Mouse (Mus musculus): ENCODE data around the gene Vrk1. TPM values are rescaled to one million over a fixed set of nuclear protein-coding genes. Genes with fewer than 3 reads are reported as not detected.

Gene Vrk1
- total RNA-seq, 2 experiments from 2014 or later: 7.5 to 8.6 TPM

DNA sequence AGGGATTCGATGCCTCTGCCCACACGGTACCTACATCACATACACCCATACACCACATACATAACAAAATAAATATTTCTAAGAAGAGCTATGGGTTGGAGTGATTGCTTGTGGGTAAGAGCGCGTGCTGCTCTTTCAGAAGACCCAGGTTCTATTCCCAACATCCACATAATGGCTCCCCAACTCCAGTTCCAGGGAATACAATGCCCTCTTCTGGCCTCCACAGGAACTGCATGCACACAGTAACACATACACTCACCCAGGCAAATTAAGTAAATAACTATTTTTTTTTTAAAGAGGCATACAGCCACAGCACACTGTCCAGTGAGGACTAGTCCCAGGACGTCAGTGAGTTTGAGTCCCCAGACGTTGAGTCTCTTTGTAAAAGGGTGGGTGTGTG is 92.0 kb downstream of the Vrk1 start:
- intact Hi-C loops (cut with DNase I): no loop called here
- no peak for DNase-seq (ENCODE audit: low spot score)

DNA sequence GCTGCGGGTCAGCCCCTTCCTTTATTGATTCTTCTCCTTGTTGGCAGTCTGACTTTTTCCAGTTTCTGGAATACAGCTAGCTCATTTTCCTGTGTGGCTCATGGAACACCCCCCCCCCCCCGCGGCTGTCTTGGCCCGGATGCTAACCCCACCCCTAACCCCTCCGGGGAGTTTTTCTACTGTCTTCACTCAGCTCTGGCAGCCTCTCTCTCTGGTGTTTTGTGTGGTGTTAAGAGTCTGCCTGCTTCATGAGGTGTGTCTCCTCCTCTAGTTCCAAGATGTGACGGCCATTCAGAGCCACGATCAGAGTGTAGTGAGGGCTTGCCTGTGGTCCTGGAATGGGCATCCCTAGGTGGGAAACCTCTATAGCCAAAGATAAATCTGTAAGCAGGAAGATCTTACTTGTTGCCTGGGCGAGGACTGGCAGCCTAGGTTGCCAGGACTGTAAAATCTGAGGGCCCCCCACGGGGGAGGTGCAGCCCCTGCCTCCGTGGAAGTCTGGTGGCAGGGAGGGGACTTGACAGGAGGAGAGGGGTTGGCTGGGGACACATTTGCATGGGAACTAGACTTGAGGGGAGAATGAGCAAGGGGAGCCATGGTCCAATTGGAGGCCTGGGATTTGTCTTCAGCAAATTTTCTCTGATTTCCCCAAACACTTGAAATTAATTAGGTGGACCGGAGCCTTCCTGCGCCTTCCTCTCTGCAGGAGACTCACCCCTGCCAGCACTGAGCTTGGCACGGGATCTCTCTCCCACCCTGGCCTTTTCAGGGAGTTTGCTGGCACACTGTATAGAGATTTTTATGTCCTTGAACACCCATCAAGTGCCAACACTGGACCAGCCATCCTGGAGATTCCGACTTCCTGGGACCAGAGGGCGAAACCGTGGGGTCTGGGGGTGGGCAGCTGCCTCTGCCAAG is 93.0 kb downstream of the Vrk1 start:
- intact Hi-C loops (cut with DNase I): no loop called here
- DNase-seq (ENCODE audit: low spot score): no peak

DNA sequence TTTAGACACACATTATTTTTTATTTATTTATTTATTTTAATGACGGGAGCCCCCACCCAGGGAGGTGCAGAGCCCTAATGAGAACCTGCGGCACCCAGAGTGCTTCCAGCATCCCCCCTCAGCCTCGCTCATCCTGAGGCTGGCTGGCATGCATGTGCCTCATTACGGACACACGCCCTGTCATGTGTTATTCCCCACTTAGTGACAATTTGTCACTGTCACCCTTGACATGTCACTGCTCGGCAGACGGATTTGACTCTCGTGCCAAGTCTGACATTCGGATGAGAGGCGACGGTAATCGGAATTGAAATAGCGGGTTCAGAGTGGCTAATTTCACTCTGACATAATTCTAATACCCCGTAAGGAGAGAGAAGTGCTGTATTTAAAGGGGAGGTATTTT is 97.2 kb downstream of the Vrk1 start:
- DNase-seq (ENCODE audit: low spot score): no peak
- intact Hi-C loops (cut with DNase I): no loop called here

DNA sequence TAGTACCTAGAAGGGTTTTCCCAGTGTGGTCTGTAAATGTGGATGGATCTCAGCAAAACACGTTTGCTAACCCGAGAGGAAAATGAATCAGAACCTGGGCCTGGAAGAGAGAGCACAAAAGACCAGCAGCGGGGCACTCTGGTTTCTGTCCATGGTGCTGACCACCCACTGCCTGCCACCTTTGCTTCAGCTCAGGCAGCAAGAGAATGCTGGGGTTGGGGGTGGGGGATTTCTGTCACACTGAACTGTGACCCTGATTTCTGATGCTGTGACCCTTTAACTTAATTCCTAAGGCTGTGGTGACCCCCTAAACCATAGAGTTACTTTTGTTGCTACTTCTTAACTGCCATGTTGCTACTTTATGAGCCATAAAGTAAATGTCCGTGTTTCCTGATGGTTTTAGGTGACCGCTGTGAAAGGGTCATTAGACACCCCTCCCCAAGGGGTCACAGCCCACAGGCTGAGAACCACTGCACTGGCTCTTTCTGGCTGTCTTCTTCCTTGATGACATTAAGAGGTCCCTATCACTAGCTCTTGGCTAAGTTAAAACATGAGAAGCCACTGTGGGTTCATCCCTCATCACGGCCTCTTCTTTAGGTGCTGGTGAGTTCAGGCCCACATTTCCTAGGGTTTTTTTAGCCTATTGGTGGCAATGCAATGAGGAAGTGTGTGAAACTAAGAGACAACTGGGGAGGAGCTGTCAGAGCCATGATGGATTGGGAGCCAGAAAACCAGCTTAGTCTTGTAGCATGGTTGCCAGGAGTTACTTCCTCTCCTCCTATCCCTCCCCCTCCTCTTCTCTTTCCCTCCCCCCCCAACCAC is 105.3 kb downstream of the Vrk1 start:
- intact Hi-C loops (cut with DNase I): no loop called here
- DNase-seq (ENCODE audit: low spot score): no peak

DNA sequence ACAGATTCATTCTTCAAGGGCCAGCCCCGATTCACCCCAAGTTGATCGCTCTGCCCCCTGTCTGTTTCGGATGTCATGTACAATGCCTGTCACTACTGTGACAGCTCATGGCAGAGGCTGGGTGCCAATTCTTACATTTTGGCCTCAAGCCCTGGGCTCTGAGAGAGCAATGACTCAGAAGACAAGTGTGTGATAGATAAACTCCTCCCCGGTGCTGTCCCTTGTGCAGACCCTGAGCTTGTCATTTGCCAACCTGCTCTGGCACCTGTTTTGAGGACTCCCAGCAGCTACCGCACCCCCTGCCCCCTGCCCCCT is 105.8 kb downstream of the Vrk1 start:
- DNase-seq (ENCODE audit: low spot score): no peak
- intact Hi-C loops (cut with DNase I): no loop called here

DNA sequence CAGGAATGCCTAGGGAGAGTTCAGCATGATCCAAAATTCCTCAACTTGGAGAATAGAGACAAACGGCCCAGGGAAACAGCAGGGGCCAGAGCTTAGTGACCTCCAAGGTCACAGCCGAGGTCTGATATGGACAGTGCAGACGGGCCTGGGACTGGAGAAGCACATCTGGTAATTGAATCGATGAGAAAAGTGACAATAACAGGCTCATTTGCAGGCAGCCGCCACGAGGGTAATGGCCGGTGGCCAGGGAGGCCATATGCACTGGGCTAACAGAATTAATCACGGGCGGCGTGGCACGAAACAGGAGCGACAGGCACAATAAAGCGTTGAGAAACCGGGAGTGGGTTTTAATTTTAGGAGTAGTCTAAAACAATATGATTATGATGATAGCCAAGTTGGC is 113.2 kb downstream of the Vrk1 start:
- intact Hi-C loops (cut with DNase I): no loop called here
- no peak for DNase-seq (ENCODE audit: low spot score)

DNA sequence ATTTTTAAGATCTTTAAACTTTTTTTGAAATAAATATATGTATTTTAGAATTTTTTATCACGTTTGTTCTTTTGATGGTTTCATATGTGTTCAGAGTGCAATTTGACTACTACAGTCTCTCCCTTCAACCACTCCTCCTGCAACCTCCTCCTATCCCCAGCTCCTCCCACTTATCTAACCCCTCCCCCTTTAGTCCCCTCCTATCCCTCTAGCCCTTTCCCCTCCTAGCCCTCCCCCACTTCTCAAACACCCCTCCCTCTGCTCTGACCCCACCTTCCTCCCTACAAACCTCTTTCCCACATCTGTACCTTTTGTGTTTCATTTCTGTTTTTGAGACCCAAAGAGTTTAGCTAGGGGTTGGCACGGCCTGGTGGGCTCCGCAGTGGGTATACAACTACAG is 114.6 kb downstream of the Vrk1 start:
- DNase-seq (ENCODE audit: low spot score): no peak
- intact Hi-C loops (cut with DNase I): no loop called here

Other genes starting within 250 kb of the Vrk1 start
- 100 to 1,000 TPM; 124 to 133 TPM for gene Papola, start 225.5 kb upstream of the Vrk1 start, total RNA-seq (2021)

Measured in heart, postnatal 25 days (tissue).